Comparison of ENCODE assay signal across 3 mouse cellular contexts in the genomic region with DNA sequence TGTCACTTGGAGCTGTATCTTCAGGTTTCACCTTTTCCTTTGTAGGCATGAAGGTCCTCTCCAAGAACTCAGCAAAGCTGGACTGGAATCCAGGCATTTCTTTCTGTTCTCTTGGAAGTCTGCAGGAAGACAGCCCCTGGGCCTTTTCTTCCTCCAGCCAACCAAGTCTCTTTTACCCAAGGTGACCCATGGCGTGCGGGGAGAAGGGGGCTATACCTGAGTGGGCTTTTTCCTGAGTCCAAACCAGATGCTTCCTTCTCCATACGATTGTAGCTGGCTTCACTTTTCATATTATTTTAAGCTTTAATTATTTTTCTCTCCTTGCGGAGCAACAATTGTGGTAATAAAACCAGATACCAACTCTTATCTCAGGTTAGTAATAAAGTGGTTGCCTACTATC. TPM values are rescaled to one million over a fixed set of nuclear protein-coding genes. Genes with fewer than 3 reads are reported as not detected.
"Had no signal": no experiment of that assay in that cellular context is flagged by ENCODE, and none has a peak within 500 bp of the region (broad histone marks: within the 10 kb centered on the region; RNA-seq: fewer than 3 reads in every experiment).

No protein-coding gene starts in this region.

RNA-seq across cellular contexts. Expression of gene Gm3127, which starts 23.2 kb away (rescaled TPM):
- total RNA-seq: megakaryocyte, adult 5-6 weeks; megakaryocyte-erythroid progenitor cell, adult 5-6 weeks; neutrophil, adult 5-6 weeks had no signal

RNA-seq across cellular contexts. Expression of gene Gm8108, which starts 31.3 kb away (rescaled TPM):
- total RNA-seq: megakaryocyte, adult 5-6 weeks; megakaryocyte-erythroid progenitor cell, adult 5-6 weeks; neutrophil, adult 5-6 weeks had no signal

RNA-seq across cellular contexts. Expression of gene Gm2974, which starts 40.7 kb away (rescaled TPM):
- total RNA-seq: megakaryocyte, adult 5-6 weeks; megakaryocyte-erythroid progenitor cell, adult 5-6 weeks; neutrophil, adult 5-6 weeks had no signal

RNA-seq across cellular contexts. Expression of gene Gm3115, which starts 57.7 kb away (rescaled TPM):
- total RNA-seq: megakaryocyte, adult 5-6 weeks; megakaryocyte-erythroid progenitor cell, adult 5-6 weeks; neutrophil, adult 5-6 weeks had no signal
